Mouse (Mus musculus) megakaryocyte, embryonic 14.5 days (primary cell): Measurements from ENCODE around the gene Slc17a2. TPM values are rescaled to one million over a fixed set of nuclear protein-coding genes. Genes with fewer than 3 reads are reported as not detected.

ENCODE experiments used
- H3K27me3 ChIP-seq: replicated peaks from 2 replicates; pipeline ENCODE3; 2012; ENCODE audit warnings: inconsistent platforms
- H3K36me3 ChIP-seq: replicated peaks from 2 replicates; pipeline ENCODE3; 2012; ENCODE audit warnings: low read length, inconsistent platforms, mixed read lengths
- H3K4me1 ChIP-seq: 2 replicates; pipeline ENCODE4 v1.6.1; 2012; ENCODE audit warnings: inconsistent platforms
- H3K4me3 ChIP-seq: replicated peaks from 2 replicates; pipeline ENCODE3; 2012; ENCODE audit warnings: moderate library complexity, mild to moderate bottlenecking, inconsistent platforms
- H3K9me3 ChIP-seq: 2 replicates; pipeline ENCODE4 v1.6.1; 2012; ENCODE audit warnings: inconsistent platforms
- FLI1 ChIP-seq: IDR thresholded peaks from 2 replicates; pipeline ENCODE4 v1.6.1; 2012; ENCODE audit warnings: low read length, inconsistent platforms, mixed read lengths
- GATA1 ChIP-seq: IDR thresholded peaks from 3 replicates; pipeline ENCODE4 v1.6.1; 2012; ENCODE audit warnings: mixed read lengths, low read length, inconsistent platforms, borderline replicate concordance
- polyA plus RNA-seq: library from polyadenylated mRNA; stranded (reverse); fragments of >175 nt; gene quantifications from 2 replicates; pipeline ENCODE4 v1.2.3, GENCODE M21; 2012; ENCODE audit warnings: low replicate concordance; ENCODE audit not compliant: insufficient read depth

Slc17a2 gene
- polyA plus RNA-seq, 1 experiment: not detected

DNA sequence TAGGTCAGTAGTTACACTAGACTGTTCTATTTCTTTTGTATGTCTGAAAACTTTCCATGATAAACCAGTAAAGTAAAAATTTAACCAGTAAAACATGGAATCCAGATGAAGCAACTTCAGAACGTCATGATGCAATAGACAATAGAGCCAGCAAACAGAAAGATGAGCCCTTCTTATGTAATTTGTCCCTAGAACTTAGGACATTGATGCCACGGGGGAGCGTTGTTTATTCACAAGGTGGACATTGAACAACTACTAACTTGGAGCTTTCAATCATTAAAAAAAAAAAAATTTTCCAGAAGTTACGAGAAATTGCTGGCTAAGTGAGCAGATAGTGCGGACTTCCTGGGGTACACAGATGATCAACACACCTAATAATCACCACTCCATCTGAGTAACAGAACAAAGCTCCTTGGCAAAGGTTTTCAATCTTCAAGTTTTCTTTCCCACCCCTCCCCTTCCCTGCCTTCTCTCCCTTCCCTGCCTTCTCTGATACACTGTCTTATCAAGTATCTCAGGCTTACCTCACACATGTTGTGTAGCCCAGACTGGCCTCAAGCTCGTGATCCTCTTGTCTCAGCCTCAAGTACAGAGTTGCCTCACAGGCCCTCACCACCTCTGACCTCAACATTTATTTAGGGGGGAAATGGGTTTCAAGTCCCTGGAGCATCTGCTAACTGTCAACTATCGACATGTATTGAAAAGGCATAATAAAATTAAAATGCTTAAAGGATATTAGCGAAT, 62.2 kb downstream of the Slc17a2 start:
- Histone ChIP-seq H3K4me1 (peaks cover 2% of the 10 kb centered on the region; the same call in 1 of the 2 replicates), H3K9me3 (no peaks in the 10 kb centered on the region), H3K27me3 (peaks cover 17% of the 10 kb centered on the region), H3K36me3 (no peaks in the 10 kb centered on the region), H3K4me3 (no peak overlapping the region)
- TF ChIP-seq FLI1 (no peak), GATA1 (no peak)

DNA sequence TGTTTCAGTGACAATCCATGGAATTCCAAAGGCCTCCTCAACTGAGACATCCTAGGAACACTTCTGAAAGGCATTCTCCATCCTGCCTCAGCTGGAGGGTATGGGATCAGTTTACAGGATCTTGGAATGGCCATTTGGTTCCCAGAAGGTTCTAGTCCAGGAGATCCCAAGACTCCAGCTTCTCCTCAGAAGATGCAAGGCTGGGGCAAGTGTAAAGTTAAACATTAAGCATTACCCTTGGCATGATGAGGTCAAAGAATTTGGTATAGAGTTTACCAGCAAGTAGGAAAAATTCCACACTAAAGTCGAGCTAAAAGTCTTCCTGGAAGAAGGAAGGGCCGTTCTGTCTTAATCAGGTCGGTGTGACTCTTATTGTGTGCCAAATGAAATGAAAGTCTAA, 63.2 kb downstream of the Slc17a2 start:
- TF ChIP-seq GATA1 (no peak), FLI1 (no peak)
- peaks cover 2% of the 10 kb centered on the region; the same call in 1 of the 2 replicates for H3K4me1 ChIP-seq

DNA sequence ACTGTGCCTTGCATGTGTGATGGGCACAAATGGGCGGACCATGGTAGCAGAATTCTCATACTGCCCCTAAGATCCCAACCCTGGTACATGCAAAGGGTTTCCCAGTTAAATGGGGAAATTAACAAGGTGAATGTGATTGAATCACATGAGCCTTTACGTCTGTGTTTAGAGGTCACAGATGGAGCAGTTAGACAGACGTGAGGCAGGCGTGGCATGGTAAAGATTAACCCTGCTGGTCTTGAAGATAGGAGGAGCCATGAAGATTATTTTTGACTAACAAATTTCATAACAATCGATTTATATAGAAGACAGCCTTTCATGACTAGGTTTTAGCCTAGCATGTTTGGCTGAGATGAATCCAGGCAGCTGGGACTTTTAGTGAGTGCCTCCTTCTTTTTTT, 66.3 kb downstream of the Slc17a2 start:
- Histone ChIP-seq H3K4me1 (no peaks in the 10 kb centered on the region), H3K27me3 (peaks cover 13% of the 10 kb centered on the region), H3K4me3 (no peak overlapping the region), H3K36me3 (no peaks in the 10 kb centered on the region), H3K9me3 (no peaks in the 10 kb centered on the region)
- TF ChIP-seq GATA1: no peak
- TF ChIP-seq FLI1: no peak

More for the DNA sequence above, 63.2 kb downstream of the Slc17a2 start:
- H3K27me3 ChIP-seq: peaks cover 17% of the 10 kb centered on the region
- H3K36me3 ChIP-seq: no peaks in the 10 kb centered on the region
- no peak overlapping the region for H3K4me3 ChIP-seq
- H3K9me3 ChIP-seq: no peaks in the 10 kb centered on the region

Other genes with a start within 250 kb of the Slc17a2 start
- gene Hist1h3e, start 244.6 kb upstream of the Slc17a2 start, polyA plus RNA-seq: 17.9 and 26.5 TPM in 2 replicates
- 13.6 and 16.0 TPM in 2 replicates for gene Hist1h2ae, start 235.8 kb upstream of the Slc17a2 start, polyA plus RNA-seq
- gene Hist1h2bg, start 235.6 kb upstream of the Slc17a2 start, polyA plus RNA-seq: 16.8 and 28.8 TPM in 2 replicates
- gene Hist1h2bf, start 232.8 kb upstream of the Slc17a2 start, polyA plus RNA-seq: 7.6 and 73.0 TPM in 2 replicates
- 9.6 TPM in 1 of 2 replicates, not detected in the other for gene Hist1h2ad, start 232.6 kb upstream of the Slc17a2 start, polyA plus RNA-seq
- gene Hist1h3d, start 231.2 kb upstream of the Slc17a2 start, polyA plus RNA-seq: 4.6 and 5.9 TPM in 2 replicates
- 16.4 and 20.4 TPM in 2 replicates for gene Hist1h4d, start 225.4 kb upstream of the Slc17a2 start, polyA plus RNA-seq
- gene Hist1h2be, start 185.9 kb upstream of the Slc17a2 start, polyA plus RNA-seq: 1.1 and 1.9 TPM in 2 replicates
- gene Hist1h1e, start 184.4 kb upstream of the Slc17a2 start, polyA plus RNA-seq: 4.7 and 22.2 TPM in 2 replicates
- 3.6 and 4.7 TPM in 2 replicates for gene Hist1h2ac, start 123.0 kb upstream of the Slc17a2 start, polyA plus RNA-seq
- gene Hist1h2bc, start 122.8 kb upstream of the Slc17a2 start, polyA plus RNA-seq: 148 and 151 TPM in 2 replicates
- gene Hist1h1t, start 111.2 kb upstream of the Slc17a2 start, polyA plus RNA-seq: not detected in 2 replicates
- gene Hist1h4c, start 108.5 kb upstream of the Slc17a2 start, polyA plus RNA-seq: 4.0 and 19.8 TPM in 2 replicates
- gene Hfe, start 96.1 kb upstream of the Slc17a2 start, polyA plus RNA-seq: 10.7 TPM in 1 of 2 replicates, not detected in the other
- gene Hist1h1c, start 68.2 kb upstream of the Slc17a2 start, polyA plus RNA-seq: 353 and 402 TPM in 2 replicates
- 12.6 TPM in 1 of 2 replicates, not detected in the other for gene Hist1h3c, start 61.4 kb upstream of the Slc17a2 start, polyA plus RNA-seq
- gene Hist1h2bb, start 60.3 kb upstream of the Slc17a2 start, polyA plus RNA-seq: 7.4 TPM in 1 of 2 replicates, not detected in the other
- 16.0 and 17.5 TPM in 2 replicates for gene Hist1h2ab, start 55.9 kb upstream of the Slc17a2 start, polyA plus RNA-seq
- gene Hist1h3b, start 54.7 kb upstream of the Slc17a2 start, polyA plus RNA-seq: 9.9 and 14.5 TPM in 2 replicates
- gene Hist1h4b, start 50.0 kb upstream of the Slc17a2 start, polyA plus RNA-seq: 17.4 and 40.7 TPM in 2 replicates
- gene Hist1h4a, start 45.8 kb upstream of the Slc17a2 start, polyA plus RNA-seq: 30.3 and 45.4 TPM in 2 replicates
- gene Hist1h3a, start 44.6 kb upstream of the Slc17a2 start, polyA plus RNA-seq: 6.6 and 7.4 TPM in 2 replicates
- gene Hist1h1a, start 43.3 kb upstream of the Slc17a2 start, polyA plus RNA-seq: 3.3 and 3.5 TPM in 2 replicates
- not detected in 2 replicates for gene Trim38, start 37.1 kb upstream of the Slc17a2 start, polyA plus RNA-seq
- not detected in 2 replicates for gene Slc17a3, start 32.4 kb downstream of the Slc17a2 start, polyA plus RNA-seq
- gene Slc17a1, start 60.8 kb downstream of the Slc17a2 start, polyA plus RNA-seq: not detected in 2 replicates
- gene Slc17a4, start 108.0 kb downstream of the Slc17a2 start, polyA plus RNA-seq: not detected in 2 replicates
- gene Hist1h2ba, start 127.2 kb downstream of the Slc17a2 start, polyA plus RNA-seq: not detected in 2 replicates
- not detected in 2 replicates for gene Hist1h2aa, start 127.5 kb downstream of the Slc17a2 start, polyA plus RNA-seq
- not detected in 2 replicates for gene Scgn, start 184.2 kb downstream of the Slc17a2 start, polyA plus RNA-seq